ENCODE assay signal across 8 mouse cellular contexts in genomic region chr14:44977278-44977677, GRCm38 (mm10). TPM values are rescaled to one million over a fixed set of nuclear protein-coding genes. Genes with fewer than 3 reads are reported as not detected.
A peak's percentile ranks its signal among the peaks of the same experiment; 100 is the strongest.
DNase-seq lines count a peak whose midpoint lies in the region; ATAC-seq and TF ChIP-seq lines count a peak whose summit lies in the region.
"Not testable (repeated sequence)": the region's sequence is repeated elsewhere in the genome, so short reads cannot be mapped to it uniquely, and the experiment has no call there.

No protein-coding gene starts in this region.

- WGBS in forebrain, embryonic 16.5 days = 7% methylated on average over 4 of the region's 4 CpGs
- WGBS in hindbrain, embryonic 12.5 days = 2% methylated on average over 4 of the region's 4 CpGs
- 7% methylated on average over 4 of the region's 4 CpGs for WGBS in neural tube, embryonic 12.5 days
- WGBS in stomach, postnatal 0 days = 6% methylated on average over 4 of the region's 4 CpGs

- not testable (repeated sequence) for H3K36me3 ChIP-seq in forebrain, embryonic 16.5 days (ENCODE audit: control insufficient read depth, insufficient read depth); hindbrain, embryonic 12.5 days; neural tube, embryonic 12.5 days; stomach, postnatal 0 days (ENCODE audit: control insufficient read depth, insufficient read depth, low read length)

- ATAC-seq in forebrain, embryonic 16.5 days = peak; percentile 43
- peak; percentile 63; the same call in 1 of the 2 replicates for ATAC-seq in hindbrain, embryonic 12.5 days (ENCODE audit: low FRiP score)
- ATAC-seq in neural tube, embryonic 12.5 days (ENCODE audit: low FRiP score, low read depth) = peak; percentile 58; the same call in 1 of the 2 replicates
- ATAC-seq in stomach, postnatal 0 days (ENCODE audit: low FRiP score, low TSS enrichment) = not testable (repeated sequence)

- H3K27ac ChIP-seq in forebrain, embryonic 16.5 days (ENCODE audit: low read length); hindbrain, embryonic 12.5 days; neural tube, embryonic 12.5 days; stomach, postnatal 0 days (replicated peaks): not testable (repeated sequence)

- H3K4me3 ChIP-seq in forebrain, embryonic 16.5 days (replicated peaks; ENCODE audit: low read length); hindbrain, embryonic 12.5 days; neural tube, embryonic 12.5 days; stomach, postnatal 0 days (ENCODE audit: low read depth, low read length): not testable (repeated sequence)

- TF ChIP-seq EP300 in stomach, postnatal 0 days (optimal IDR thresholded peaks at IDR 0.05) = not testable (repeated sequence)

- H3K4me2 ChIP-seq in forebrain, embryonic 16.5 days (ENCODE audit: low read length); hindbrain, embryonic 12.5 days (replicated peaks); neural tube, embryonic 12.5 days (replicated peaks); stomach, postnatal 0 days (replicated peaks; ENCODE audit: low read depth): not testable (repeated sequence)

- DNase-seq in CD8-positive naive resting alpha-beta T cell, adult 2 months (ENCODE audit: low read depth in 2 of 2, low spot score in 2 of 2) = peak; percentile 47 to 73
- DNase-seq in cerebellum, adult 11 months = peak; percentile 16
- DNase-seq in layer of hippocampus, adult 11-12 months (ENCODE audit: low spot score) = peak; percentile 75
- DNase-seq in lung, adult 18-20 months = peak; percentile 37 to 50
- peak; percentile 48 for DNase-seq in stomach, postnatal 0 days (ENCODE audit: low spot score)

- not testable (repeated sequence) for H3K27me3 ChIP-seq in forebrain, embryonic 16.5 days (replicated peaks; ENCODE audit: control insufficient read depth, insufficient read depth, low read length); hindbrain, embryonic 12.5 days; neural tube, embryonic 12.5 days (replicated peaks); stomach, postnatal 0 days (ENCODE audit: control insufficient read depth, insufficient read depth, low read length)

- H3K4me1 ChIP-seq in forebrain, embryonic 16.5 days (replicated peaks; ENCODE audit: control insufficient read depth, insufficient read depth, low read length); hindbrain, embryonic 12.5 days; neural tube, embryonic 12.5 days; stomach, postnatal 0 days (replicated peaks; ENCODE audit: control insufficient read depth, insufficient read depth): not testable (repeated sequence)

- H3K9me3 ChIP-seq in forebrain, embryonic 16.5 days (ENCODE audit: control insufficient read depth, low read length); hindbrain, embryonic 12.5 days (replicated peaks); neural tube, embryonic 12.5 days; stomach, postnatal 0 days (ENCODE audit: control insufficient read depth, low read length): not testable (repeated sequence)

- TF ChIP-seq CTCF in stomach, postnatal 0 days (IDR thresholded peaks at IDR 0.05; ENCODE audit: low read depth) = peak; percentile 73

- H3K9ac ChIP-seq in forebrain, embryonic 16.5 days (replicated peaks; ENCODE audit: low read depth, low read length); hindbrain, embryonic 12.5 days; neural tube, embryonic 12.5 days; stomach, postnatal 0 days (ENCODE audit: low read length): not testable (repeated sequence)

RNA-seq across cellular contexts. Expression of gene Ptger2, which starts 10.7 kb away (rescaled TPM):
- polyA plus RNA-seq in forebrain, embryonic 16.5 days (2015; fragmentation: Nextera tagmentation; extraction: Ambion mirVana) = 0.40 and 0.47 TPM in 2 replicates
- 0.10 and 0.27 TPM in 2 replicates for polyA plus RNA-seq in hindbrain, embryonic 12.5 days (2016; fragmentation: Nextera tagmentation; extraction: Ambion mirVana)
- polyA plus RNA-seq in neural tube, embryonic 12.5 days (2016; fragmentation: Nextera tagmentation; extraction: Ambion mirVana) = 0.48 and 0.84 TPM in 2 replicates
- 1.4 and 1.6 TPM in 2 replicates for polyA plus RNA-seq in stomach, postnatal 0 days (2015; fragmentation: Nextera tagmentation; extraction: Ambion mirVana)

Comparison
In these comparisons a context has a peak if more than half of its experiments do, and no peak if none do; other contexts are left out.
1. DNase-seq: peak in every context shown above with its lines; median percentile 75 in layer of hippocampus, adult 11-12 months; 60 in CD8-positive naive resting alpha-beta T cell, adult 2 months; 48 in stomach, postnatal 0 days; 44 in lung, adult 18-20 months; 16 in cerebellum, adult 11 months.